Mouse (Mus musculus) neural tube, embryonic 13.5 days (tissue): Measurements from ENCODE around the gene Gsg1l2. TPM values are rescaled to one million over a fixed set of nuclear protein-coding genes. Genes with fewer than 3 reads are reported as not detected.

ENCODE experiments used
- ATAC-seq: fragments of 200-750 bp; cut with Nextera tagmentation; 2 replicates; pipeline ENCODE4 v1.8.0; 2017; ENCODE audit warnings: low read depth, mild to moderate bottlenecking, moderate TSS enrichment, moderate library complexity
- H3K27ac ChIP-seq: fragments of 300-500 bp; sonication (generic); replicated peaks from 2 replicates; pipeline ENCODE4 v1.5.1; 2015; ENCODE audit warnings: moderate library complexity, mild to moderate bottlenecking, inconsistent platforms
- H3K27me3 ChIP-seq: fragments of 300-500 bp; sonication (generic); 2 replicates; pipeline ENCODE4 v1.6.1; 2015; ENCODE audit warnings: mild to moderate bottlenecking, inconsistent platforms
- H3K36me3 ChIP-seq: fragments of 300-500 bp; sonication (generic); 2 replicates; pipeline ENCODE4 v1.6.1; 2015; ENCODE audit warnings: mild to moderate bottlenecking, inconsistent platforms
- H3K4me1 ChIP-seq: fragments of 300-500 bp; sonication (generic); replicated peaks from 2 replicates; pipeline ENCODE4 v1.6.1; 2015; ENCODE audit warnings: inconsistent platforms
- H3K4me2 ChIP-seq: fragments of 300-500 bp; sonication (generic); 2 replicates; pipeline ENCODE4 v1.6.1; 2015; ENCODE audit warnings: inconsistent platforms, mild to moderate bottlenecking, moderate library complexity
- H3K4me3 ChIP-seq: fragments of 300-500 bp; sonication (generic); 2 replicates; pipeline ENCODE4 v1.5.1; 2015; ENCODE audit warnings: mild to moderate bottlenecking, inconsistent platforms
- H3K9ac ChIP-seq: fragments of 300-500 bp; sonication (generic); 2 replicates; pipeline ENCODE4 v1.6.1; 2015; ENCODE audit warnings: moderate library complexity, mild to moderate bottlenecking, inconsistent platforms
- H3K9me3 ChIP-seq: fragments of 300-500 bp; sonication (generic); 2 replicates; pipeline ENCODE4 v1.6.1; 2016; ENCODE audit warnings: inconsistent platforms
- WGBS: fragments of 180-500 bp; shearing (Covaris S2); methylation state at CpG from one replicate; pipeline ENCODE4 v1.1.7; 2015; 5-methylcytosine and 5-hydroxymethylcytosine counted together
- polyA plus RNA-seq: library from polyadenylated mRNA; unstranded; fragments of >200 nt; fragmentation: Nextera tagmentation; extraction: Ambion mirVana; gene quantifications from 2 replicates; pipeline ENCODE4 v1.2.1, GENCODE M21; 2015

Gene Gsg1l2
- polyA plus RNA-seq, 1 experiment from 2014 or later = not detected

GRCm38 (mm10) chr11:67821560-67821959 lies 47.2 kb downstream of the Gsg1l2 start:
- no peaks in the 10 kb centered on the region for H3K9me3 ChIP-seq
- H3K4me2 ChIP-seq = no peak overlapping the region
- H3K27me3 ChIP-seq = no peaks in the 10 kb centered on the region
- H3K9ac ChIP-seq = no peak overlapping the region
- no peaks in the 10 kb centered on the region for H3K36me3 ChIP-seq
- no peak for ATAC-seq
- H3K27ac ChIP-seq = no peak overlapping the region
- H3K4me3 ChIP-seq = no peak overlapping the region
- 90% methylated on average over 6 of the region's 6 CpGs for WGBS
- H3K4me1 ChIP-seq = peaks cover 6% of the 10 kb centered on the region; the same call in 1 of the 2 replicates

- Histone ChIP-seq H3K27me3 (no peaks in the 10 kb centered on the region), H3K27ac (no peak overlapping the region), H3K9me3 (no peaks in the 10 kb centered on the region), H3K4me1 (no peaks in the 10 kb centered on the region), H3K4me3 (no peak overlapping the region), H3K4me2 (no peak overlapping the region), H3K9ac (no peak overlapping the region), H3K36me3 (no peaks in the 10 kb centered on the region)
- no peak for ATAC-seq
- 49% methylated on average over 12 of the region's 12 CpGs for WGBS
Observed at GRCm38 (mm10) chr11:67828360-67829059, 54.1 kb downstream of the Gsg1l2 start.

- Histone ChIP-seq H3K27me3 (no peaks in the 10 kb centered on the region), H3K36me3 (no peaks in the 10 kb centered on the region), H3K4me3 (no peak overlapping the region), H3K9me3 (no peaks in the 10 kb centered on the region), H3K4me2 (no peak overlapping the region), H3K9ac (no peak overlapping the region), H3K27ac (no peak overlapping the region), H3K4me1 (no peaks in the 10 kb centered on the region)
- no peak for ATAC-seq
- 75% methylated on average over 6 of the region's 6 CpGs for WGBS
Observed at GRCm38 (mm10) chr11:67829530-67829929, 55.1 kb downstream of the Gsg1l2 start.

- WGBS = 84% methylated on average over 5 of the region's 5 CpGs
- no peak overlapping the region for H3K27ac ChIP-seq
- no peaks in the 10 kb centered on the region for H3K4me1 ChIP-seq
- no peaks in the 10 kb centered on the region for H3K36me3 ChIP-seq
- H3K4me2 ChIP-seq = no peak overlapping the region
- no peak overlapping the region for H3K4me3 ChIP-seq
- no peak for ATAC-seq
- no peaks in the 10 kb centered on the region for H3K27me3 ChIP-seq
- no peaks in the 10 kb centered on the region for H3K9me3 ChIP-seq
- no peak overlapping the region for H3K9ac ChIP-seq
Observed at GRCm38 (mm10) chr11:67831820-67832219, 57.4 kb downstream of the Gsg1l2 start.

- no peak overlapping the region for H3K4me3 ChIP-seq
- no peak overlapping the region for H3K9ac ChIP-seq
- no peaks in the 10 kb centered on the region for H3K36me3 ChIP-seq
- 95% methylated on average over 10 of the region's 10 CpGs for WGBS
- no peaks in the 10 kb centered on the region for H3K27me3 ChIP-seq
- no peaks in the 10 kb centered on the region for H3K4me1 ChIP-seq
- no peak overlapping the region for H3K4me2 ChIP-seq
- H3K9me3 ChIP-seq = no peaks in the 10 kb centered on the region
- no peak for ATAC-seq
- no peak overlapping the region for H3K27ac ChIP-seq
Observed at GRCm38 (mm10) chr11:67835408-67836078, 61.1 kb downstream of the Gsg1l2 start.

Other genes with a start within 250 kb of the Gsg1l2 start
- gene Rcvrn, start 79.3 kb upstream of the Gsg1l2 start, polyA plus RNA-seq = not detected in 2 replicates
- gene Glp2r, start 3.5 kb upstream of the Gsg1l2 start, polyA plus RNA-seq = 0.15 TPM in 1 of 2 replicates, not detected in the other
- gene Dhrs7c, start 23.6 kb downstream of the Gsg1l2 start, polyA plus RNA-seq = not detected in 2 replicates
- 0.18 and 0.35 TPM in 2 replicates for gene Usp43, start 147.5 kb downstream of the Gsg1l2 start, polyA plus RNA-seq
- 0.95 and 1.6 TPM in 2 replicates for gene Cfap52, start 191.0 kb downstream of the Gsg1l2 start, polyA plus RNA-seq
- gene Stx8, start 191.6 kb downstream of the Gsg1l2 start, polyA plus RNA-seq = 73.8 and 74.2 TPM in 2 replicates